Mouse (Mus musculus): Measurements from ENCODE around the gene Barhl2. TPM values are rescaled to one million over a fixed set of nuclear protein-coding genes. Genes with fewer than 3 reads are reported as not detected.

Gene Barhl2
- polyA plus RNA-seq, 1 experiment: not detected

GRCm38 (mm10) chr5:106455106-106455920, 2.7 kb downstream of the Barhl2 start:
- no peak for DNase-seq (ENCODE audit: low spot score)

- DNase-seq (ENCODE audit: low spot score): no peak
Observed at GRCm38 (mm10) chr5:106454411-106455105, 3.4 kb downstream of the Barhl2 start.

GRCm38 (mm10) chr5:106453886-106454321, 4.1 kb downstream of the Barhl2 start:
- no peak for DNase-seq (ENCODE audit: low spot score)

GRCm38 (mm10) chr5:106453181-106453885, 4.6 kb downstream of the Barhl2 start:
- no peak for DNase-seq (ENCODE audit: low spot score)

- no peak for DNase-seq (ENCODE audit: low spot score)
Observed at GRCm38 (mm10) chr5:106452686-106453085, 5.3 kb downstream of the Barhl2 start.

- no peak for DNase-seq (ENCODE audit: low spot score)
Observed at GRCm38 (mm10) chr5:106451681-106452440, 6.1 kb downstream of the Barhl2 start.

GRCm38 (mm10) chr5:106450426-106451160, 7.4 kb downstream of the Barhl2 start:
- DNase-seq (ENCODE audit: low spot score): no peak

- no peak for DNase-seq (ENCODE audit: low spot score)
Observed at GRCm38 (mm10) chr5:106449720-106450425, 8.1 kb downstream of the Barhl2 start.

- no peak for DNase-seq (ENCODE audit: low spot score)
Observed at GRCm38 (mm10) chr5:106448798-106449125, 9.2 kb downstream of the Barhl2 start.

- no peak for DNase-seq (ENCODE audit: low spot score)
Observed at GRCm38 (mm10) chr5:106447951-106448797, 9.8 kb downstream of the Barhl2 start.

GRCm38 (mm10) chr5:106447091-106447820, 10.7 kb downstream of the Barhl2 start:
- DNase-seq (ENCODE audit: low spot score): no peak

- DNase-seq (ENCODE audit: low spot score): no peak
Observed at GRCm38 (mm10) chr5:106446593-106446992, 11.4 kb downstream of the Barhl2 start.

- no peak for DNase-seq (ENCODE audit: low spot score)
Observed at GRCm38 (mm10) chr5:106445681-106446080, 12.3 kb downstream of the Barhl2 start.

- no peak for DNase-seq (ENCODE audit: low spot score)
Observed at GRCm38 (mm10) chr5:106438916-106439315, 19.1 kb downstream of the Barhl2 start.

- no peak for DNase-seq (ENCODE audit: low spot score)
Observed at GRCm38 (mm10) chr5:106426069-106426468, 31.9 kb downstream of the Barhl2 start.

GRCm38 (mm10) chr5:106420871-106421270, 37.1 kb downstream of the Barhl2 start:
- no peak for DNase-seq (ENCODE audit: low spot score)

- DNase-seq (ENCODE audit: low spot score): no peak
Observed at GRCm38 (mm10) chr5:106420370-106420769, 37.6 kb downstream of the Barhl2 start.

- DNase-seq (ENCODE audit: low spot score): no peak
Observed at GRCm38 (mm10) chr5:106417210-106417609, 40.8 kb downstream of the Barhl2 start.

- no peak for DNase-seq (ENCODE audit: low spot score)
Observed at GRCm38 (mm10) chr5:106416550-106416949, 41.4 kb downstream of the Barhl2 start.
